Mouse (Mus musculus): ENCODE results near the gene Fam198a. TPM values are rescaled to one million over a fixed set of nuclear protein-coding genes. Genes with fewer than 3 reads are reported as not detected.

Fam198a gene
- polyA plus RNA-seq, 1 experiment from 2014 or later = 2.6 TPM

GRCm38 (mm10) chr9:121937944-121938355 lies 12.8 kb upstream of the Fam198a start:
- Histone ChIP-seq H3K4me1 (ENCODE audit: control insufficient read depth, insufficient read depth, low read length) (no peaks in the 10 kb centered on the region), H3K9me3 (replicated peaks; ENCODE audit: control insufficient read depth, low read length, poor library complexity, severe bottlenecking) (no peaks in the 10 kb centered on the region), H3K27ac (ENCODE audit: low read length) (peak overlapping the region; percentile 66), H3K9ac (ENCODE audit: low read depth, low read length) (peak overlapping the region; percentile 55), H3K4me2 (ENCODE audit: low read length) (peak overlapping the region; percentile 54), H3K27me3 (ENCODE audit: control insufficient read depth, insufficient read depth, low read depth, low read length) (no peaks in the 10 kb centered on the region), H3K36me3 (ENCODE audit: control insufficient read depth, insufficient read depth, low read length) (no peaks in the 10 kb centered on the region), H3K4me3 (ENCODE audit: low read depth, low read length) (peak overlapping the region; percentile 47)
- peak; percentile 81 for ATAC-seq
- WGBS = 62% methylated on average over 21 of the region's 21 CpGs

- H3K4me2 ChIP-seq (ENCODE audit: low read length) = no peak overlapping the region
- no peaks in the 10 kb centered on the region for H3K4me1 ChIP-seq (ENCODE audit: control insufficient read depth, insufficient read depth, low read length)
- no peak overlapping the region for H3K27ac ChIP-seq (ENCODE audit: low read length)
- H3K36me3 ChIP-seq (ENCODE audit: control insufficient read depth, insufficient read depth, low read length) = no peaks in the 10 kb centered on the region
- no peaks in the 10 kb centered on the region for H3K9me3 ChIP-seq (replicated peaks; ENCODE audit: control insufficient read depth, low read length, poor library complexity, severe bottlenecking)
- ATAC-seq = no peak
- no peak overlapping the region for H3K4me3 ChIP-seq (ENCODE audit: low read depth, low read length)
- H3K9ac ChIP-seq (ENCODE audit: low read depth, low read length) = no peak overlapping the region
- WGBS = 88% methylated on average over 3 of the region's 3 CpGs
- H3K27me3 ChIP-seq (ENCODE audit: control insufficient read depth, insufficient read depth, low read depth, low read length) = no peaks in the 10 kb centered on the region
Measured at GRCm38 (mm10) chr9:121943005-121943404, 7.8 kb upstream of the Fam198a start.

- no peaks in the 10 kb centered on the region for H3K4me1 ChIP-seq (ENCODE audit: control insufficient read depth, insufficient read depth, low read length)
- no peak for ATAC-seq
- 80% methylated on average over 3 of the region's 3 CpGs for WGBS
- H3K9ac ChIP-seq (ENCODE audit: low read depth, low read length) = no peak overlapping the region
- no peaks in the 10 kb centered on the region for H3K27me3 ChIP-seq (ENCODE audit: control insufficient read depth, insufficient read depth, low read depth, low read length)
- H3K9me3 ChIP-seq (replicated peaks; ENCODE audit: control insufficient read depth, low read length, poor library complexity, severe bottlenecking) = no peaks in the 10 kb centered on the region
- no peak overlapping the region for H3K4me3 ChIP-seq (ENCODE audit: low read depth, low read length)
- H3K36me3 ChIP-seq (ENCODE audit: control insufficient read depth, insufficient read depth, low read length) = no peaks in the 10 kb centered on the region
- H3K4me2 ChIP-seq (ENCODE audit: low read length) = no peak overlapping the region
- no peak overlapping the region for H3K27ac ChIP-seq (ENCODE audit: low read length)
Measured at GRCm38 (mm10) chr9:121943628-121944027, 7.2 kb upstream of the Fam198a start.

- WGBS = 4% methylated on average over 4 of the region's 4 CpGs
- Histone ChIP-seq H3K27me3 (ENCODE audit: control insufficient read depth, insufficient read depth, low read depth, low read length) (no peaks in the 10 kb centered on the region), H3K9me3 (replicated peaks; ENCODE audit: control insufficient read depth, low read length, poor library complexity, severe bottlenecking) (no peaks in the 10 kb centered on the region), H3K9ac (ENCODE audit: low read depth, low read length) (no peak overlapping the region), H3K4me1 (ENCODE audit: control insufficient read depth, insufficient read depth, low read length) (peaks cover 2% of the 10 kb centered on the region), H3K4me3 (ENCODE audit: low read depth, low read length) (no peak overlapping the region), H3K36me3 (ENCODE audit: control insufficient read depth, insufficient read depth, low read length) (no peaks in the 10 kb centered on the region), H3K27ac (ENCODE audit: low read length) (no peak overlapping the region), H3K4me2 (ENCODE audit: low read length) (no peak overlapping the region)
- ATAC-seq = 0 out of 2 replicates have a peak, but pooled peaks have one; percentile 28
Measured at GRCm38 (mm10) chr9:121947784-121948183, 3.0 kb upstream of the Fam198a start.

GRCm38 (mm10) chr9:121948431-121948830 lies 2.4 kb upstream of the Fam198a start:
- WGBS = 79% methylated on average over 4 of the region's 4 CpGs

GRCm38 (mm10) chr9:121951114-121951423 lies 281 bp downstream of the Fam198a start:
- Histone ChIP-seq H3K4me3 (ENCODE audit: low read depth, low read length) (no peak overlapping the region), H3K4me2 (ENCODE audit: low read length) (peak overlapping the region; percentile 28), H3K9me3 (replicated peaks; ENCODE audit: control insufficient read depth, low read length, poor library complexity, severe bottlenecking) (no peaks in the 10 kb centered on the region), H3K4me1 (ENCODE audit: control insufficient read depth, insufficient read depth, low read length) (peaks cover 2% of the 10 kb centered on the region), H3K9ac (ENCODE audit: low read depth, low read length) (no peak overlapping the region), H3K27me3 (ENCODE audit: control insufficient read depth, insufficient read depth, low read depth, low read length) (no peaks in the 10 kb centered on the region), H3K36me3 (ENCODE audit: control insufficient read depth, insufficient read depth, low read length) (no peaks in the 10 kb centered on the region), H3K27ac (ENCODE audit: low read length) (no peak overlapping the region)
- no peak for ATAC-seq
- WGBS = 35% methylated on average over 4 of the region's 4 CpGs

More at GRCm38 (mm10) chr9:121948431-121948830, 2.4 kb upstream of the Fam198a start:
- Histone ChIP-seq H3K4me2 (ENCODE audit: low read length) (no peak overlapping the region), H3K27ac (ENCODE audit: low read length) (no peak overlapping the region), H3K9ac (ENCODE audit: low read depth, low read length) (no peak overlapping the region), H3K4me1 (ENCODE audit: control insufficient read depth, insufficient read depth, low read length) (peaks cover 2% of the 10 kb centered on the region), H3K27me3 (ENCODE audit: control insufficient read depth, insufficient read depth, low read depth, low read length) (no peaks in the 10 kb centered on the region), H3K9me3 (replicated peaks; ENCODE audit: control insufficient read depth, low read length, poor library complexity, severe bottlenecking) (no peaks in the 10 kb centered on the region), H3K4me3 (ENCODE audit: low read depth, low read length) (no peak overlapping the region), H3K36me3 (ENCODE audit: control insufficient read depth, insufficient read depth, low read length) (no peaks in the 10 kb centered on the region)
- ATAC-seq = no peak

- H3K4me2 ChIP-seq (ENCODE audit: low read length) = no peak overlapping the region
- H3K27ac ChIP-seq (ENCODE audit: low read length) = no peak overlapping the region
- ATAC-seq = no peak
- no peaks in the 10 kb centered on the region for H3K9me3 ChIP-seq (replicated peaks; ENCODE audit: control insufficient read depth, low read length, poor library complexity, severe bottlenecking)
- H3K4me3 ChIP-seq (ENCODE audit: low read depth, low read length) = no peak overlapping the region
- peaks cover 2% of the 10 kb centered on the region for H3K4me1 ChIP-seq (ENCODE audit: control insufficient read depth, insufficient read depth, low read length)
- H3K36me3 ChIP-seq (ENCODE audit: control insufficient read depth, insufficient read depth, low read length) = no peaks in the 10 kb centered on the region
- no peaks in the 10 kb centered on the region for H3K27me3 ChIP-seq (ENCODE audit: control insufficient read depth, insufficient read depth, low read depth, low read length)
- 88% methylated on average over 6 of the region's 6 CpGs for WGBS
- no peak overlapping the region for H3K9ac ChIP-seq (ENCODE audit: low read depth, low read length)
Measured at GRCm38 (mm10) chr9:121952596-121952995, 1.8 kb downstream of the Fam198a start.

- WGBS = 54% methylated on average over 7 of the region's 7 CpGs
Measured at GRCm38 (mm10) chr9:121959966-121960635, 9.3 kb downstream of the Fam198a start.

GRCm38 (mm10) chr9:121964941-121965340 lies 14.2 kb downstream of the Fam198a start:
- no peak for ATAC-seq
- no peak overlapping the region for H3K4me3 ChIP-seq (ENCODE audit: low read depth, low read length)
- 92% methylated on average over 7 of the region's 7 CpGs for WGBS

More at GRCm38 (mm10) chr9:121959966-121960635, 9.3 kb downstream of the Fam198a start:
- H3K27me3 ChIP-seq (ENCODE audit: control insufficient read depth, insufficient read depth, low read depth, low read length) = no peaks in the 10 kb centered on the region
- no peaks in the 10 kb centered on the region for H3K36me3 ChIP-seq (ENCODE audit: control insufficient read depth, insufficient read depth, low read length)
- H3K4me3 ChIP-seq (ENCODE audit: low read depth, low read length) = no peak overlapping the region
- no peak overlapping the region for H3K27ac ChIP-seq (ENCODE audit: low read length)
- no peaks in the 10 kb centered on the region for H3K4me1 ChIP-seq (ENCODE audit: control insufficient read depth, insufficient read depth, low read length)
- no peak overlapping the region for H3K4me2 ChIP-seq (ENCODE audit: low read length)
- ATAC-seq = no peak
- no peaks in the 10 kb centered on the region for H3K9me3 ChIP-seq (replicated peaks; ENCODE audit: control insufficient read depth, low read length, poor library complexity, severe bottlenecking)
- no peak overlapping the region for H3K9ac ChIP-seq (ENCODE audit: low read depth, low read length)

More at GRCm38 (mm10) chr9:121964941-121965340, 14.2 kb downstream of the Fam198a start:
- Histone ChIP-seq H3K36me3 (ENCODE audit: control insufficient read depth, insufficient read depth, low read length) (no peaks in the 10 kb centered on the region), H3K4me2 (ENCODE audit: low read length) (no peak overlapping the region), H3K27ac (ENCODE audit: low read length) (no peak overlapping the region), H3K4me1 (ENCODE audit: control insufficient read depth, insufficient read depth, low read length) (no peaks in the 10 kb centered on the region), H3K27me3 (ENCODE audit: control insufficient read depth, insufficient read depth, low read depth, low read length) (no peaks in the 10 kb centered on the region), H3K9me3 (replicated peaks; ENCODE audit: control insufficient read depth, low read length, poor library complexity, severe bottlenecking) (no peaks in the 10 kb centered on the region), H3K9ac (ENCODE audit: low read depth, low read length) (no peak overlapping the region)
